Mouse (Mus musculus) spleen, adult 2 months (tissue): Measurements from ENCODE around the gene Sae1.

Experiments
- CTCF ChIP-seq: fragments of 200-500 bp; IDR thresholded peaks from 2 replicates; pipeline ENCODE4 v1.5.1; 2011; ENCODE audit warnings: mild to moderate bottlenecking, inconsistent platforms; ENCODE audit not compliant: insufficient read depth, insufficient read length, insufficient replicate concordance; ENCODE audit errors: extremely low read depth
- POLR2A ChIP-seq: fragments of 200-500 bp; IDR thresholded peaks from 2 replicates; pipeline ENCODE4 v1.6.1; 2011; ENCODE audit warnings: low read depth, low read length, inconsistent platforms

GRCm38 (mm10) chr7:16412930-16413329, 25.3 kb upstream of the Sae1 start:
- TF ChIP-seq POLR2A (no peak), CTCF (no peak)
